Mouse (Mus musculus) neutrophil, adult 5-6 weeks (primary cell): ENCODE results near the gene Rtn3. TPM values are rescaled to one million over a fixed set of nuclear protein-coding genes. Genes with fewer than 3 reads are reported as not detected.
A peak's percentile ranks its signal among the peaks of the same experiment; 100 is the strongest.
"Not testable (repeated sequence)": the region's sequence is repeated elsewhere in the genome, so short reads cannot be mapped to it uniquely, and the experiment has no call there.

Experiments
- ATAC-seq: fragments of 151-379, 151-347 bp; 2 replicates; pipeline ENCODE4 v1.8.0; 2017; ENCODE audit warnings: mild to moderate bottlenecking, moderate TSS enrichment; ENCODE audit not compliant: insufficient number of reproducible peaks, poor library complexity, low FRiP score, severe bottlenecking; ENCODE audit errors: extremely low read depth
- total RNA-seq: library from RNA; stranded (forward); fragments of 200-1000 nt; gene quantifications from 2 replicates; pipeline ENCODE4 v1.2.3, GENCODE M21; 2017

Rtn3 gene
- total RNA-seq: 69.4 and 71.8 TPM in 2 replicates

DNA sequence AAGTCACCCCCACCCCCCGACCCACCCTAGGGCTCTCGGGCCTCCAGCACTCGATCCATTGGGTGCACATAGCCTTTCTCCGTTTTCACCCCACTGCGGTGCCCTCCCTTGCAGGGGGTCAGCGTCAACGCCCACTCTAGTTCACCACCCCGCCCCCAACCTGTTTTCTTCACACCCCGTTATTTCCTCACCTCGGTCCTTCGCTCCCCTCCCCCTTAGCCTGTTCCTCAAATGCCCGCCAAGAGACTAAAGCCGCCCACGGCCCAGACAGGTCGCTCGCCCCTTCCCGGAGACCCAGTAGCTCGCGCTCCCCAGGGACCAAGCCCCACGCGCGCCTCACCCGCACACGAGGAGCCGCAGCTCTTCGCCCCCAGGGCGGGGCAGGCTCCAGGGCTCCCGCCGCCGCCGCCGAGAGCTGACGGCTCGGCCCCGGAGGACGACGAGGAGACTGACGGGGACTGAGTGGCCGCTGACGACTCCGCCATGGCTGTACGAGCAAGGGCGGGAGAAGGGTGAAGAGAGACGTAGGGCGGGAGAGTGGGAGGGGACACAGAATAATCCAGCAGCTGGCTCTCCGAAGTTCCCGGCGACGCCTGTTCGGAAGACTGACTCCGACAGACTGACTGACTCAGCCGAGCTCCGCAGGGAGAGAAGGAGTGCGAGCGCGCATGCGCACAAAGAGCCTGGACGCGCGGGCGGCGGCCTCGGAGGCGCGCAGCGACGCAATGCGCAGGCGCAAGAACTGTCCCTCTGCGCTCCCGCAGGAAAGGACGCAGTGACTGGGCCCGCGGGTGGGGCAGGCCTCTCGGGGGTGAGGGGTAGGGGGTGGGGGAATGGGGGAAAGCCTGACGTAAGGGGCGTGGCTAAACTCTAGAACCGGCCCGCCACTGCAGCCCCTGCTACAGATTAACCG is at the start of gene Rtn3:
Gene Rtn3, minus strand, starts transcription at position 683 of the 913 bp plus-strand sequence.
- ATAC-seq: peak; percentile 71

DNA sequence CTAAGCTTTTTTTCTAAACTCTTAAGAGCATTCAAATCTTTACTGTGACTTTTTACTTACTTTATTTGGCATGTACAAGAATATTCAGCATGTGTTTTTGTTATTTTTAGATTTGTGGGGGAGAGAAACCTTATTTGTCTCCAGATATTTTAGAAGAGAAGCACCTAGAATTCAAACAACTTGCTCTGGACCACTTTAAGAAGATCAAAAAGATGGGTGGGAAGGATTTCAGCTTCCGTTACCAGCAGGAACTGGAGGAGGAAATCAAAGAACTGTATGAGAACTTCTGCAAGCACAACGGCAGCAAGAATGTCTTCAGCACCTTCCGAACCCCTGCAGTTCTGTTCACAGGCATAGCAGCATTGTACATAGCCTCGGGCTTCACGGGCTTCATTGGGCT is 48.8 kb upstream of the Rtn3 start:
- ATAC-seq: no peak

DNA sequence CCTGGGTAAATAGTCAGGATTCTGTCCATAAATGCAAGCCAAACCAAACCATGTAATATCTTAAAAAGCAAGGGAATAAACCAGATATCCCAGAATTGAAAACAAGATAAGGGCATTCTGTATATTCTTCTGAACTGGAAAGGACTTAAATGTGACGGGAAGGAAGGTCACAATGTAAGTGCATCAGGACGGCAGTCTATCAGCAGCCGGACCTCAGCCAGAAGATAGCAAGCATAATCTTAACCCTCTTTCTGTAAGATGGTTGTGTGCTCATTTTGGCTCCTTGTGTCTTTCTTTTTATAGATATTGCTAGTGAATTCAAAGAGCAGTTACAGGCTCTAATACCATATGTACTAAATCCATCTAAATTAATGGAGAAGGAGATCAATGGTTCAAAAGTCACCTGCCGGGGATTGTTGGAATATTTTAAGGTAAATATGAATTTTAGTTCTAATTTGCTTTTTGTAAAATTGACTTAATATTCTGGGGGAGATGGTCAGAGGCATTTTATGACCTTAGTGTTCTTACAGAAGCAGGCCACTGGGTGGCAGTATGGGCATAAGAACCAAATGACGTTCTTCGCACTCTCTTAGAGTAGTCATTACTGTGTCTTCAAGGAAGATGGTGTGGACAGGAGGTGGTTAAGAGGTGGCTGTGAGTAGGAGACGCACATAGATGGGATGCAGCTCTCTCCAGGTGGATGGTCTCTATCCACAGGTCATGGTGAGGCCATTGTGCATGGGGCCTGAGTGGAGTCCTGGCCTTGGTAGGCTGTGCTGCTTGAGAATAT is 45.8 kb upstream of the Rtn3 start:
- peak; percentile 56; the same call in 1 of the 2 replicates for ATAC-seq

DNA sequence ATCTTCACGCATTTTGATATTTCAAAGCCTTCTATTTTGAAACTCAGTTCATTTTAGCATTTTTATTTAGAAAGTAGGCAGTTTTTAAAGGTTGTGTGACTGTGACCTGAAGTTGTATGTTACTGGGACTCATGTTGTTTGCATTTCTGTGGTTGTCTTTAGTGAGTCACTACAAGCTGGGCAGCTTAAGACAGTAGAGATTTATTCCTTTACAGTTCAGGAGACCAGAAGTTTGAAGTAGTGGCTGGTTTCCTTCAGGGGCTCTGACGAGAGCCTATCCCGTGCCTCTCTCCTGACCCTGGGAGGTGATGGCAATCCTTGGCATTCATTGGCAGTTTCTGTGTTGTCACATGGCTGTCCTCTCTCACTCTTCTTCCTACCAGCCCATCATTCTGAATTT is 41.8 kb upstream of the Rtn3 start:
- no peak for ATAC-seq

DNA sequence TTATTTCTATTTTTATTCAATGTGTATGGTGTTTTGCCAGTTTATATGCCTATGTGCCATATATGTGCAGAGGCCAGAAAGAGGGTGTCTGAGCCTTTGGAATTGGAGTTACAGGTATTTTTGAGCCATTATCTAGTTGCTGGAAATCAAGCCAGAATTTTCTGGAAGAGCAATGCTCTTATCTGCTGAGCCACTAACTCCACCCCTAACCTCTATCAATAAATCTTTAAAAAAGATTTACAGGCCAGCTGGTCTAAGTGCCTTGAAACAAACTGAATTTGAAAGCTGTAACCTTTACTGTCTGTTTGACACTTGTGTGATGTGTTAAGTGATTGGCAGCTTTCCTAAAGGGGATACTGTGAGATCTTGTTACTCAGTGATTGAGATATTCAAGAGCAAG is 40.7 kb upstream of the Rtn3 start:
- ATAC-seq: no peak

DNA sequence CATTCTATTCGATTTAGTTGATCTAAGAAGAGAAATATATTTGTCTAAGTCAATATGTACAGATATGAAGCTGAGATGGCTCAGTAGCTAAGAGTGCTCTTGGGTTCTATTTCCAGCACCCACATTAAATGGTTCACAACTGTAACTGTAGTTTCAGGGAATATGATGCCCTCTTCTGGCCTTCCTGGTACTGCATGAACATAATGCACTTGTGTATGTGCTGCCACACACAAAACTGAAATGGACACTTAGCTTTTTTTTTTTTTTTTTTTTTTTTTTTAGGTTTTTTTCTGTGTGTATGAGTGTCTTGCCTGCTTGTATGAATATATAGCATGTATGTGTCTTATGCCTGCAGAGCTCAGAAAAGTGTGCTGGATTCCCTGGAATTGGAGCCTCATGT is 40.2 kb upstream of the Rtn3 start:
- no peak for ATAC-seq

DNA sequence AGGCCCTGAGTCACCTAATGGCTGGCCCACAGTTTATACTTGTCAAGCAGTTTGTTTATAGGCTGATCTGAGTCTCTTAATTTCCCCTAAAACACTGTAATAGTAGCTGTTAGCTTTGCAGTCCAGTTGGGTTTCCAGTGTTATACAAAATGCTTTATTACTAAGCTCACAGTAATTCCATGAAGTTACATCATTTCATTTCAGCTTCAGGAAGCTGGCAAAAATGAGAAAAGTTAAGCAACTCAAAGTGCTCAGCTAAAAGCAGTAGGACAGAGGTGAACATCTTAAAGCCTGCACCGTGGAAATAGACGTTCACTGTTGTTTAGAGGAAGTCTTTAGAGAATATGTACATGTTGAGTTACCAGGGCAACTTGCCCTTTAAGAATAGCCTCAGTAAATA is 39.8 kb upstream of the Rtn3 start:
- ATAC-seq: no peak

DNA sequence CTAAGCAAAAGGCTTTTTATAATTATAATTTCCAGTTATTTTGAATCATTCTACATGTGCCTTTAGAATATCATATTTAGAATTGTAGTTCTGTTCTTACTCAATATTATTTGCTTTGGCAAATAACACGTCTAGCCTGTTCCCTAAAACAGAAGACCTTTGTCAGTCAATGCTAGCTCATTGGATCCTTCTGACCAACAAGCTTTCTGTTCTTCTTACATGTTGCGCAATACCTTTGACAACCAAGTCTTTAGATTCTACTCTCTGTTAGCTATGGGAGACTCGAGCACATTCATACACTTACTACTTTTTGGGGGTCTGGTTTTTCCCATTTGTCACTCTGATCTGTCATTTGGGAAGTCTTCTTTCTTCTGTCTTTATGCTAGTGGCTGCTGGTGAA is 38.5 kb upstream of the Rtn3 start:
- no peak for ATAC-seq

DNA sequence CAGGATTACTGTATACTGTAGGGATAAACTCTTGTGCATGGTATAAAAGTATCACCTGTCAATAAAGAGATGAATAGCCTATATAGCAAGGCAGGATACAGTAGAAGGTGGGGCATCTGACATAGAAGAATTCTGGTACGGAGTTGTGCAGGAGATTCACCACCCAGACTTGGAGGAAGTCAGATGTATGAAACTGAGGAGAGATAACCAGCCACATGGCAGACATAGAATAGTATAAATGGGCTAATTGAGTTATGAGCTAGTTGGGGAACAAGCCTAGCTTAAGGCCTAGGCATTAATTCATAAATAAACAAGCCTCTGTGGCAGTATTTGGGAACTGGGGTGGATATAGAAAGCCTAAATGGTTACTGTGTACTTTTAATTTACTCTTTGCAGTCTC is 33.4 kb upstream of the Rtn3 start:
- ATAC-seq: no peak

DNA sequence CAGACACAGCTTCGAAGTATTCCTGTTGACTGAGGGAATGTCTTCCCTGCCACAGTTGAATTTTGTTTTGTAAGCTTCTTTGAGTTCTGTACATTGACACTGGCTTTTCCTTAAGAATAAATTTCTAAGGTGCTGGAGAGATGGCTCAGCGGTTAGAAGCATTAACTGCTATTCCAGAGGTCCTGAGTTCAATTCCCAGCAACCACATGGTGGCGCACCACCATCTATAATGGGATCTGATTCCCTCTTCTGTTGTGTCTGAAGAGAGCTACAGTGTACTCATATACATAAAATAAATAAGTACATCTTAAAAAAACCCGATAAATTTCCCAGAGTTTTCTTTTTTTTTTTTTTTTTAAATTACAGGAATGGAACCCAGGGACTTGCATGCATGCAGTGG is 24.9 kb upstream of the Rtn3 start:
- ATAC-seq: no peak

DNA sequence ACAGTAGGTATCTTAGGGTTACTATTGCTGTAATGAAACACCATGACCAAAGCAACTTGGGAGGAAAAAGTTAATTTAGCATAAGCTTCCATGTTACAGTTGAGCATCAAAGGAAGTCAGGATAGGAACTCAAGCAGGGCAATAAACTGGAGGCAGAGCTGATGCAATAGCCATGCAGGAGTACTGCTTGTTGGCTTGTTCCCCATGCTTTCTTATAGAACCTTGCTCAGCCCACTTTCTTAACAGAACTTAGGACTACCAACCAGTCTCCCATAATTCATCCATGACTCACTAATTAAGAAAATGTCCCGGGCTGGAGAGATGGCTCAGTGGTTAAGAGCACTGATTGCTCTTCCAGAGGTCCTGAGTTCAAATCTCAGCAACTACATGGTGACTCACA is 23.2 kb upstream of the Rtn3 start:
- ATAC-seq: no peak

DNA sequence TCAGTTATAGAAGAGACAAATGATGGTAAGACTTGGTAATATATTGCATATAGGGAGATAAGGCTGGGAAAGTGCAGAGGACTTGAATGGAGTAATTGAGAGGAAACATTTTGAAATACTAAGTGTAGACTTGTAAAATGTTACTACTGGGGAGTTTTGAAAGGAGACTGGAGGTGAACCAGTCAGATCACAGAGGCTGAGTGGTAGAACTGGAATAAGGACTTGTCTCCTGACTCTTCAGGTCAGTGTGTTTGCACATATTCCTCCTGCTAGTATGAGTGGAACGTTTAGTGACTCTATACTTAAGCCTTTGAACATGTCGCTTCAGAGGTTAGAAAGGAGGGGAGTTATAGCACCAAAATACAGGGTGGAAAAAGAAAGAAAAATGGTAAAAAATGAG is 19.4 kb upstream of the Rtn3 start:
- ATAC-seq: no peak

DNA sequence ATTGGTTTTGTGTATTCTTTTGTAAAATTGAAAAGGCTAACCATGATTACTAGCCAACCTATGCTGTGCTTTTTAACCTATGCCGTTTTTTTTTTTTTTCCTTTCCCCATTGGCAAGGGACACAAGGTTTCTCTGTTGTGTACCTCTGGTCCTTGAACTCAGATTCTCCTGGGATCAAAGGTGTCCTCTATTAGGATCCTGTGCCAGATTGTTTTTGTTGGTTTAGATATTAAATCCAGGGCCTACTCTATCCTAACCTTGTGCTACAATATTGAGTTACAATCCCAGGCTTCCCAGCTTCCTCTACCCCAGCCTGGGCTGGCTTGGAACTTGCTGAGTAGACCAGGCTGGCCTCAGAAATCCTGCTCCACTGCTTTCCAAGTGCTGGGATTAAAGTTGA is 17.6 kb upstream of the Rtn3 start:
- no peak for ATAC-seq

DNA sequence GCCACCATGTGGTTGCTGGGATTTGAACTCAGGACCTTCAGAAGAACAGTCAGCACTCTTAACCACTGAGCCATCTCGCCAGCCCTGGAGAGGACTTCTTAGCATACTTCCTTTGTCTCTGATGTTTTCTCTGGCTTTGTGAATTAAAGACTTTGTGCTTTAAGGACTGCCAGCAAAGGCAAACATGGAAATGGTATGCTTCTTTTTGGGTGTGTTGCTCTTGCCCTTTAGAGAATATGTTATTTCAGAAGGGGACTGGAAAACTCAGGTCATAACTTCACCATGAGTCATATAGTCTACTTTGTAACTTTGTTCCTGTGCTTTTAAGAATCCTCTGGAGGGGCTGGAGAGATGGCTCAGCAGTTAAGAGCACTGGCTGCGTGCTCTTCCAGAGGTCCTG is 15.7 kb upstream of the Rtn3 start:
- ATAC-seq: no peak

DNA sequence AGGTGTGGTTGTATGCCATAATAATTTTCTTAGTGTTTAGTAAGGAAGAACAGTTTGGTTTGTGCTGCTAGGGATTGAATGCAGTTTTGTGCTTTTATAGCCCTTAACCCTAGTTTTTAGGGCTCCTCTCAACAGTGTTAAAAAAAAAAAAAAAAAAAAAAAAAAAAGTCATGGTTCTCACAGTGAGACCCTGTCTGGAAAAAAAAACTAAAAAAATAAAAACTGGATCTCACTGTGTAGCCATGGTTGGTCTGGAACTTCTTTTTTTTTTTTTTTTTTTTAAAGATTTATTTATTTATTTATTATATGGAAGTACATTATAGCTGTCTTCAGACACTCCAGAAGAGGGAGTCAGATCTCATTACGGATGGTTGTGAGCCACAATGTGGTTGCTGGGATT is 13.0 kb upstream of the Rtn3 start:
- not testable (repeated sequence) for ATAC-seq

DNA sequence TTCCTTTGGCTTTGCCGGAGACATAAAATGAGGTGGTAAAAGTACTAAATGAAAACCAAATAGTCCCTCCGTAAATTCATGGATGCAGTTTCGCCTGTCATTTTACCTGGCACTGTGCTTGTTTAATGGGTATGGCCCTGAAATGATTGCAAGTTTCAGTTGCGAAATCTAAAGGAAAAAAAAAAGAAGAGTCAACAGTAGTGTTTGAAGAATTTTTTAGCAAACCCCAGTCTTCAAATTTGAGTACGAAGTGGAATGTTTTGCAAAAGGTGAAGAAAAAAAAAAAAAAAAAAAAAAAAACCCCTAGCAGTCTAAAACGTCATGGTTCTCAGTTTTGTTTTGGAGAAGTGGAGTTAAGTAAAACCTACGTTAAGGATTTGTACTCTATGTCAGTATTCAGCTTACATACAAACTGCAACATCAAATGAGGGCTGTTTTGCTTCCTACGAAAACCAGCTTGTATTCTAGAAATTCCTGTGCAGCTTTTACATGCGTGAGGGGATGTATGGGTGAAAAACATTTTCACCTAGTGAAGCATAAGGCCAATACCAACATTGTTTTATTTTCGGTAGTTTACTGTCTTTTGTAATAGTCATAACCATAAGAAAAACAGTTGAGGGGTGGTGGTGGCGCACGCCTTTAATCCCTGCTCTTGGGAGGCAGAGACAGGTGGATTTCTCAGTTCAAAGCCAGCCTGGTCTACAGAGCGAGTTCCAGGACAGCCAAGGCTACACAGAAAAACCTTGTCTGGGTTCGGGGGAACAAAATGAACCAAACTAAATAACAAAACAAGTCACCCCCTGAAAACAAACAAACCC is 12.3 kb upstream of the Rtn3 start:
- ATAC-seq: no peak

DNA sequence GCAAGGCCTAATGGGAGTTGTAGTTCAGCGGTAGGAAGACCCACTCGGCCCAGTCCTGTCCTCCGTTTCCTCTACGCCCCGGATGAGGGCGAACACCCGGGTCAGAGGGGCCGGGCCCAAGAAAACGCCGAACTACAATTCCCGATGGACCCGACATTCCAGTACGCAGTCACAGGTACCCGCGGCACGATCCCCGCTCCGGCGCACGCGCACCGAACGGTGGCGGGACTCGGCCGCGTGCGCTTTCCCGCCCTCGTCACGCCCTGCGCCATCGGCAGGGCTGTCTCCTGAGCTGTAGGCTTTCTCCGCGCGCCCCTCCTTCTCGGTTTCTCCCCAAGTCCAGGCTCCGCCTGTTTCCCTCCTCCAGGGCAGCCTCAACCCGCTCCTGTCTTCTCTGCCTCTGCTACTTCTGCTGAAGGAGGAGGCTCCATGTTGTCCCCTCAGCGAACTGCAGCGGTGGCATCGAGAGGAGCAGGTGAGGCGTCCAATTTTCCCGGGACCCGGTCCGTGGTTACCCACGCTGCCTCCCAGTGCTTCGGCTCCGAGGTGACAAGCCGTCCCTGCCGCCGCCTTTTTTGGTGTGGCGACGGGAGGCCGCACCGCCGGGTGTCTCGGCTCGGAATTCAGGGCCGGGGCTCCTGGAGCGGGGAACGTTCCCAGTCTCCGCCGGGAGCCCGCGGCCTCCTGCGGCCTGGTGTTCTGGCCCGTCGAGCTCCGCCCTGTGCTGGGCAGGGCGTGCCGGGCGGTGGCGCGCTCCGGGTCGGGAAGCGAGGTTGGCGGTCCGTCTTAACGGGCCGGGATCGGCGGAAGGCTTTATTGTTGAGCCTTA is 11.3 kb upstream of the Rtn3 start:
- ATAC-seq: peak; percentile 74

DNA sequence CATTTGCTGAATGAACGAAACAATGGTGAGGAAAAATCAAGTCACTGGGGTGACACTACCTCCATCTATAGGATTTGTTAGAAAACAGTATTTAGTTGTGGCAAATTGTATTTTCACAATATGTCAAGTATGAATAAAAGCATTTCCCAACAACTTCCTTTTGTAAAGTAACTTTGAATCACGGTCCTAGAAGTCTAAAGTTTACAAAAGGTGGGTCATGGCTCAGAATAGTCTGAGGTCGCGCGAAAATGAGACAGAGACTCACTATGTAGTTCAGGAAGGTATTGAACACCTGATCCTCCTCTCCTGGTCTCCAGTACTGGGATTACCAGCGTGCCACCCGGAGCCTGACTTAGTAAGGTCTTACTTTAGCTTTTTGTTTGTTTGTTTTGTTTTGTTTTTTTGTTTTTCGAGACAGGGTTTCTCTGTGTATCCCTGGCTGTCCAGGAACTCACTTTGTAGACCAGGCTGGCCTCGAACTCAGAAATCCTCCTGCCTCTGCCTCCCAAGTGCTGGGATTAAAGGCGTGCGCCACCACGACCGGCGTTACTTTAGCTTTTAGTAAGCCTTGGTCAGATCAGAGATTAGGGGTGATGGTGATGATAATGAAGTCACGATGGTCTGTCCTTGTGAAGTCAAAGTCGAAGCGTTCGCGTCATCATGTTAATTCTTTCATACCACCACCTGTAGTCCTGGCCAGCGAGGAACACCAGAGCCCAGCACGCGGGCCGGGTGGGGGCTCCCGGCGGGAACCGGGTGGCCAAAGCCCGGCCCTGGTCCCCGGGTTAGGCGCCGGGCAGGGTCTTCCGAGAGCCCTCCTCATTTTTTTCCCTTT is 10.5 kb upstream of the Rtn3 start, which contains the start of gene Atl3:
Gene Atl3, plus strand, starts transcription at position 689 of the 835 bp plus-strand sequence.
- no peak for ATAC-seq
